Mouse (Mus musculus): ENCODE results near the gene Rngtt. TPM values are rescaled to one million over a fixed set of nuclear protein-coding genes. Genes with fewer than 3 reads are reported as not detected.
"Not testable (repeated sequence)": the region's sequence is repeated elsewhere in the genome, so short reads cannot be mapped to it uniquely, and the experiment has no call there.

Rngtt gene
- total RNA-seq (2021), result 10 to 100 TPM; 29.0 to 29.7 TPM

DNA sequence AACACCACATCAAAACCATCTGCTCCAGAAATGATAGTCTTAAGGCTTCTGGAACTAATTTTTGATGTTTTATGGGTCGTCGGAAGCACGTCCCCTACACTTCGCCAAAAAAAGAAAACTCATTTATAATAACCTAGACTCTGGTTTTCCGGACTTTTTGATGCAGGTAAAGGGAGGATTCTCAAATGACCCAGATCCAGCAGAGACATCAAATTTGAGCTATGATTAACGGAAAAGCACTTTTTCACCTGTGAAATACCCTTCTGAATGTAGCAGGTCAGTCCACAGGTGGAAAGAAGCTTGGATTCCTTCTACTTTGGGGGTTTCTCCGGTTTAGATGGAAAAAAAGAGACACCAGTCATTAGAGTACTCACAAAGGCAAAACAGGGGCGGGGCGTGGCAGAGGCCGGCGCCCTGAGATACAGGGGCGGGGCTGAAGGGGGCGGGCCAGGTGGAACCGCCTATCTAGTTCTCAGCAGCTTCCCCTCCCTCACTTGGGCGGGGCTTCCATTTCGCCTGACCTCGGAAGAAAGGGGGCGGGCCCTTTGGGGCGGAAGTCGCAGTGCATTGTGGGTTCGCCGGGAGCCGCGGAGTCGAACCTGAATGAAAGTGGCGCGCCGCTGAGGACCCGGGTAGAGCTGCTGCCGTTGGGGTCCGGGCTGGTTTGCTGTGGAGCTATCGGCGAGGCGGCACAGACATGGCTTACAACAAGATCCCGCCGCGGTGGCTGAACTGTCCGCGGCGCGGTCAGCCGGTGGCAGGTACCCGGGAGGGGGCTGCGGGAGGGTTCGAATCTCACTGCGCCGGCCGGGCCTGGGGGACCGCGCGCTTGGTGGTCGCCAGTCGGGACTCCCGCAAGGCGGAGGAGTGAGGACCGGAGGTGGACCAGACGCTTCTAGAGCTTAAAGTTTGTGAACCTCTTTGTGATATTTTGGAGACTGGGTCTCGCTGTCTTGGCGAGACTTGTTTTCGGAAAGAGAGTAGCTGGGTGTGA lies at the start of gene Rngtt:
TSS of gene Rngtt (plus strand) at position 548 of the 994 bp plus-strand sequence.
- peak; percentile 92 to 93 for DNase-seq

GRCm38 (mm10) chr4:33260311-33260710 lies 49.8 kb upstream of the Rngtt start:
- no peak for DNase-seq

- DNase-seq, result peak; percentile 16 to 27
Observed at GRCm38 (mm10) chr4:33261311-33261753, 48.8 kb upstream of the Rngtt start.

- no peak for DNase-seq
Observed at GRCm38 (mm10) chr4:33262897-33263296, 47.2 kb upstream of the Rngtt start.

DNA sequence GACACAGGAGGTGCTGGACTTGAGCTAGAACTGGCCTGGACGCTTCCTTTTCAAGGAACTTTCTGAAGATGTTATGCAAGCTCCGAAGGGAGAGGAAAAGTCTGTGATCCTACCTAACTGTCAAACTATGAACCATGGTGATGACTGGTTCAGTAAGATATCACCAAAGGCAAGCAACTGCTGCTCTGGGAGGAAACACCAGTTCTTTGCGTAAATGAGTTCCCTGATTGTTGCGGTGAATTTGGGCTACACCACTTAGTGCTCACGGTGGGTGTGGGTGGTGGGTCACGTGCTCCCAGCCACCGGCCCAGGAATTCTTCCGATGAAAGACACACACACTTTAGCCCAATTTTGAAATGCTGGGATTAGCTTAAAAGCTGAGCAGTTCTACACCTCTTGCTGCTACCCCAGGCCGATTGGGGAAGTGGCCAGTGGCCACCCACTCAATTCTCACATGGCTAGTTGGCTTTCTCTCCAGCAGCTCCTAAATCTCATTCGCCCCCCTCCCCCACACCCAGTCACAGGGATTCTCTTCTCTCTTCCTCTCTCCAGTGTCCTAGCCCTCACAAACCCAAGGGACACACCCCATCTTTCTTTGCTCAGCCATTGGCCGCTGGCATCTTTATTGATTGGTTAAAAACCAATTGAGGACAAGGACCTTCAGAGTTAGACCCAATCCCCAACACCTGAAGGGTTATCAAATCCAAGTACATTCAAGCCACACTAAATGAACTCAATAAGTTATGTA lies 45.0 kb upstream of the Rngtt start:
- no peak for DNase-seq

DNA sequence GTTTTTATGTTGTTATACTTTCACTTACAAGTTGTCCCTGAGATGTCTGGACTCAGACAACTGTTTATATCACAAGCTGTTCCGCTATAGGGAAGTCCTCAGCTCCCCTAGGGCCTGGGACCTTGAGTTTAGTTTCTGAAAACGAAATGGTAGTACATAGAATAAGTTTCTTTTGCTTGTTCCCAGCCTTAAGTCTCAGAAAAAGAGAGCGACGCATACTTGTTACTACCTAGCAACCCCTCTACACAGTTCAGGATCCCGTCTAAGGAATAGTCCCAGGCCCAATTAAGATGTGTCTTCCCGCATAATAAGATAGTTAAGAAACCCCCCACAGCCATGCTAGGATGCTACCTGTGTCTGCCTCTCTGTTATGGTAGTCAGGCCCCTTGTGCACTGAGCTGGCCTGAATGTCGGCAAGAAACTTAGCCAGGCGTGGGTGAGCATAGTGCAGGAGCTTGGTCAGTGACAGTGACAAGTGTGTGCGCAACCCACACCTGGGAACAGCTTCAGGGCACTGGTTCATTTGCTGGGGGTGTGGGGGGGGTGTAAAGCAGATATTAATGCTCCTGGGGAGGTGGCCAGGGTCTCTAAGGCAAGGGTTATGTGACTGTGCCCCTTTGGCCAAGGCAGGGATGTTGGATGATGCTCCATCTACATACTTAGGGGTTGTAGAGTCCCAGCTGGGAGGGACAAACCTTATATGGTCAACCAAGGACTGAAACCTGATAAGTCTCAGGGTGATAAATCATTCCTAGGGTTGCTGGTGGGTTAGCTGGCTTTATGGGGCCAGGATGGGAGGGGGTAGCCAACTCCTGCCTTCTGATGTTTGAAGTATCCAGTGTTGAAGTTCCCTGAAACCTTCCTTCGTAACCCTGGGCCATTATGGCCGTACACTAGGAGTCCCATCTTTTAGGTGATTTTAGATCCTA lies 39.5 kb upstream of the Rngtt start:
- no peak for DNase-seq

DNA sequence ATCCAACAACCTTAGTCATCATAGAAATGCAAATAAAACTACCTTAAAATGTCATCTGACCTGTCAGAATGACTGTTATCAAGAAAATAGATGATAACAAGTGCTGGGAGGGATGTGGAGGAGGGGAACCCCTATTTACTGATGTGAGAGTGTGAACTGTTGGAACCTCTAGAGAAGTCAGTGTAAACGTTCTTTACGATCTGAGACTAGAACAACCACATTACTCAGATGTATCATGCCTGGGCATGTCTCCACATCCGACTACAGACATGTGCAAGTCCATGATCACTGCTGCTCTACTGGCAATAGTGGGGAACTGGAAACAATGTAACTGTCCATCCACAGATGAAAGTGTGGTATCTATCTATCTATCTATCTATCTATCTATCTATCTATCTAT lies 36.7 kb upstream of the Rngtt start:
- DNase-seq, result no peak

DNA sequence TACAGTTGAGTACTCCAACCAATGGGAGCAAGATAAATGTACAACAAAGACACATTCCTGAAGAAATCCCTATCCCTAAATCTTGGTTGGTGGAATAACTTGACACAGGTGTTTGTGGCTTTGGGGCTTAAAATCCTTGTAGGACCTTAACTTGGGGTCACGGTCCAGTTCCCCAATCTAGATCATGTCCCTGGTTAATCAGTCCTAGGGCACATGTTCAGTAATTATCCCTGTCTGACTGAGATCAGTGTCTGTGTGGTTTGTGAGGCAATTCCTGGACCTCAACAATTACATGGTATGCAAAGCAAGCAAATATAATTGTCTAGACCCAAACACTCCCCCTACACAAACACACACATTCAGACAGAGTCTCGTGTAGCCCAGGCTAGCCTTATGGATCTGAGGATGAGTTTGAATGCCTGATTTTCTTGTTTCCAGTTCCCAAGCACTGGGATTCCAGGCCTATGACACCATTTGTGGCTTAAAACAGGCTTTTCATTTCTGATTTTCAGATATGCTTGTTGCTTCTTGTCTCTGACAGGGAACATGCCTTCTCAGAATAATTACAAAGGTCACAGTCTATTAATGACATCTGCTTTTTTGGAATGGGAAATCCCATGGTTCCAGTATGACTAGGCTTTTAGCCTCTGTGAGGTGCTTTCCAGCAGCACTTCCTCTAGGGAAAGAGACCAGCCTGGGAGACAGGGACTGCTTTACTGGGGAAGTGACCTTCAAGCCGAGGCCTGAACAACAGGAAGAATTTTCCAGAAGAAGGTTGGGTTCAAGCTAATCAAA lies 28.0 kb upstream of the Rngtt start:
- no peak for DNase-seq

DNA sequence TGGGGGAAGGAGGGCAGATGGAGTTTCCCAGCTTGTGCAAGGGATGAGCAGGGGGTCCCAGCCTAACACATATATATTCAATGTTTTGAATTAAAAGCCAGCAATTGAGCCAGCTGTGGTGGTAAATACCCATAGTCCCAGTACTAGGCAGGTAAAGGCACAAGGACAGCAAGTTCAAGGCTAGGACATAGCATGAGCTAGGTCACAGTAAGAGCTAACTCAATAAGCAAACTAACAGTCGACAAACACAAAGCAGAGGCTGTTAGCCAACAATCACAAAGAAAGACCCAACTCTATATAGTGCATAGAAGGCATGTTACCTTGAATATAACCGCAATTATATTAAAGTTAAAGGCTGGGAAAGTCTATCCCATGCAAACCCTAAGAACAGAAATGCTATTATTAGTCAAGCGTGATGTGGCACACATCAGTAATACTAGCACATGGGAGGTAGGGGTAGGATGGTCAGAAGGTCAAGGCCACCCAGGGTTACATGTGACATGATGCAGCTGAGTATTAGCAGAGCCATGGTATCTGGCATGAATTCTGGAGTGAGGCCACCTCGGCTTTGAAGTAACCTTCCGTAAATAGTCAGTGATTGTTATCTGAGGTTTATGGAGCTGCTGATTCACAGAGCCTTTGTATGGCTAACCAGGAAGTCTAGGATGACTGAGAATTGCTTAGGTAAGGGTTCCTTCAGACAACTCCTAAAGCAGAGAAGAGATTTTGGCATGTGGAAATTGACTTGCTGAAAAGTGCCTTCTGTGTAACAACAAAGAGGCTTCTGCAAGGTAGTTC lies 25.8 kb upstream of the Rngtt start:
- no peak for DNase-seq

- DNase-seq, result no peak
Observed at GRCm38 (mm10) chr4:33285448-33285847, 24.7 kb upstream of the Rngtt start.

DNA sequence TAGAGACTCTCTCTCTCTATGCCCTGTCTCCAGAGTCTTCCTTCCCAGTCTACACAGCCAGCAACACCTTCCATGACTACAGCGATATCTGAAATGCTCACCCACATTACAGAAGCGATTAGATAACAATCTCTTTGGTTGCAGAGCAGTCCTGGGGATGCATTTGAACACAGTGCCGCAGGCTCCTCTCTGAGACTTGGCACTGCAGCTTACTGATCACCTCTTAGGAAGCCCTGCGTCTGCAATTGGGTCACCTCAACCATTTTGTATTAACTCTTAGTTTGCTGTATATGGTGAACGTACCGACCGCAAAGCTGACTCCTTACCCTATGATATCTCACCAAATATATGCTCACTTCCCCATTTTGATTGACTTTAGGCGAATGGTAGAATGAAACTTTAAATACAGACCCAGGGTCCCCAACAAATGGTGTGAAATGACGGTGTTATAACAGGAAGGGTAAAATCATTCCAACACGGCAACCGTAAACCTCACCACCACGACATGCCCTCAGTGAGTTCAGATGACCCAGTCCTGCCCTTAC lies 20.9 kb upstream of the Rngtt start:
- no peak for DNase-seq

DNA sequence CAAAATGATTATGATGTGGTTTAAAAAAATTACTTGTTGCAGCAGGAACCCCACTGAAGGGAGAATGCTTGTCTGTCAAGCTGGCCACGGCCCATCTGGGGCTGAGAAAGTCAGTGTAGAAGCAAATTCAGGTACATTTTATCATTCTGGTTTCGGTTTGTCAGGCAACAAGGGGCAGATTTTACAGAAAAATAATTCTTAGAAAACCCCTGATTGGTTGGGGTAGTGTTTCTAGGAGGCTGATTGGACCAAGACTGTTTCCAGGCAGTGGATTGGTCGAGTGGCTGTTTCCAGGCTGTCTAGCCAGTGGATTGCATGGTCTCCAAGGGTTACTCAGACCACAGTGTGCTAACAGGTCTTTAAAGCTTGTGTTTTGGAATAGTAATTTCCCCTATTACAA lies 20.1 kb upstream of the Rngtt start, which contains the start of gene Pnrc1:
TSS of gene Pnrc1 (minus strand) at position 162 of the 400 bp plus-strand sequence.
- peak; percentile 37 for DNase-seq

- no peak for DNase-seq
Observed at GRCm38 (mm10) chr4:33290878-33291277, 19.2 kb upstream of the Rngtt start.

DNA sequence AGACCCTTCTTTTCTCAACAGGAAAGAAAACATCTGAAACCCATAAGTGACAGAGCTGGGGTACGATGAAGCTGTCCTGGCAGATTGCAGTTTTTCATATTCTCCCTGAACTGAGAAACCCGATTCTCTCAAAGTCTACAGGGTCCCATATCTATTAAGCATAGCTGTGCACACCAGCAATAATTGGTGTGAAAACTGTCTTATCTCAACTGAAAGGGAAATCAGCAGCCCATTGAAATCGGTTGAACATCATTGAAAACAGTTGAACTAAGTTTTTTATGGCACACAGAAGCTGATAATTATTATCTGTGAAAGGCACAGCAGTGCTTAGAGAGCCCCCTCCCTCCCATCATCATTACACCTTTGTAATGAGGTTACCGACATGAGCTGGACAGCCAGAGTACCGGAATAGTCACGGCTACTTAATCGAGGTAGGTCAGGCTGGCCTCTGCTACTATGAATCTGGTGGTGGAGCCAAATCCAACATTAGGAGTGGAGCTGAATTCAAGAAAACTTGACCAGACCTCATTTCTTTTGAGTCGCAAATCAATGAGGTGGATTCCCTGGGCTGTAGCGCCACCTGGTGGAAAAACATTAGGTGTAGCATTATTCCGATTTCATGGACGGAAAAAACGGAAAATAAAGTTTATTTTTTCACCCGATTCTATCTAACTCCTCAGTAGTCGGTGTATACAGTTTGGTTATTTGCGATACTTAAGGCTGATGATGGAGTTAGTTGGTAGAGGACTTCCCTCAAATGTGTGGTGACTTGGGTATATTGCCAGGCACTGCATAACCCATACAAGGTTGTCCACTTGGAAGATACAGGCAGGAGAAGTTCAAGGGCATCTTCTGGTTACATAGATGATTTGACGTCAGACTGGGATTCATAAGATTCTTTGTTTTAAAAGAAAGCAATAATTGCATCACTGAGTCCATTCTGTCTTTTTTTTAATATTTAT lies 17.4 kb upstream of the Rngtt start:
- peak; percentile 69 to 76 for DNase-seq

DNA sequence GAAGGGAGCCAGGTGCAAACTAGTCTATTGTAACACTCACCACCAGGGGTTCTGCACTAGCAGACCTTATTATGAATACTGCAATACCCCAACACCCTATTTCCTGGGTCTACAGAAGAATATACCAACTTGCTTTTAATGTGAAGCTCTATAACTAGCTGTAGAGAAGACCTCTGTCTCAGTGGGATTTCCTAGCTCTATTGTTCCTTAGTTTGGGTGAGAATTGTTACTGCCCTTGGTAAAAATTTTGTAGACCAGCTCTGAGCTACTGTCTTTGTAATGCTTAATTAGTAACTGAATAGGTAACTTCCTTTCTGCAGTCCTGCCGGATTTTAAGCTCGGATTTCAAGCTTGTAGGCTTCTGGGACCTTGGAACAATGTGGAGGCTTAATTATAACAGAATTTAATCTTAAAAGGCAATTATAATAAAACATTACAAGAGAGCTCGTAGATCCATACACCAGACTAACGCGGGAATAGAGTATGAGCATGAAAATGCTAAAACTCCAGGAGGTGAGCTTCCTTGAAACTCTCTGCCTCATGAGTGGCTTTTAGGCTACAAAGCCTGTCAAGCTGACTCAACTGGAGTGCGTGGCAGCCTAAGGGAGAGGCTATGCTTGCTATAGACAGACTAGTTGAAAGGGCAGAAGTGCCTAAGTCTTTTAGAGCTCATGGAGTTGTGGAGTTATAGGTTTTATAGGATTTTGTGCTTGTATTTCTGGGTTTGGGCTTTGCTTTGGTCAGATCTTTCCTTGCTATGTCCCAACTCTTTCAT lies 9.0 kb upstream of the Rngtt start:
- not testable (repeated sequence) for DNase-seq

DNA sequence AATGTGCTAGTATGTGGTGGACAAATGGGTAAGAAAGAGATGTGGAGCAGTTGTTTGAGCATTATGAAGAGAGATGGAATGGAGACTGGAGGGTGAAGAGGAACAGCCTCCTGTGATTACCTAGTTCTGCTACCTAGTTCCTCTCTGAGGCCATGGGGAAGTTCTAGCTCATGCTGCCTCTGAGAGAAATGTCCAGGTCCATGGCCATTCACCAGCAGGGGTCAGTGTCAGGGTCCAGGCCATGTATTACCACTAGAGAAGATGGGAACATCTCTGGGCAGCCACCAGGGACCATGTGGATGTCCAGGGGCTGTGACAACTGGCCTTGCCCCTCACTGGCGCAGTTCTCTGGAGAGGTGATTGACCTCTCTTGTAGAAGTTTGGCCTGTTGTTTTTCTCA lies 7.1 kb upstream of the Rngtt start:
- no peak for DNase-seq

DNA sequence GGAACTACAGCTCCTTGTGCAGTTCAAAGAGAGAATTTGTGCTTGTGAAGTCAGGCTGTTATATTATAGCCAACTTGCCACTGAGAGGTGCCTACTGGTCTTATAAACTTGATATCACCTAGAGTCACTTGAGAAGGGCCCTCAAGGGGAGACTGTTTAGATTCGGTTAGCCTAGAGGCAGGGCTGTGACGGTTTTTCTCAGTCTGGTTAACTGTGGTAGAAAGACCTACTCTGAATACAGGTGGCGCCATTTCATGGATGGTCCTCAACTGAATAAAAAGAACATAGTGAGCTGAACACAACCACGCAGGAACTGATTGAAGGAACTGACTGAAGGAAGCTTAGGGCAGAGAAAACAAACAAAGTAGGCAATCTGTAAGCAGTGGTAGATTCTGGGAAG lies 3.0 kb upstream of the Rngtt start:
- no peak for DNase-seq

DNA sequence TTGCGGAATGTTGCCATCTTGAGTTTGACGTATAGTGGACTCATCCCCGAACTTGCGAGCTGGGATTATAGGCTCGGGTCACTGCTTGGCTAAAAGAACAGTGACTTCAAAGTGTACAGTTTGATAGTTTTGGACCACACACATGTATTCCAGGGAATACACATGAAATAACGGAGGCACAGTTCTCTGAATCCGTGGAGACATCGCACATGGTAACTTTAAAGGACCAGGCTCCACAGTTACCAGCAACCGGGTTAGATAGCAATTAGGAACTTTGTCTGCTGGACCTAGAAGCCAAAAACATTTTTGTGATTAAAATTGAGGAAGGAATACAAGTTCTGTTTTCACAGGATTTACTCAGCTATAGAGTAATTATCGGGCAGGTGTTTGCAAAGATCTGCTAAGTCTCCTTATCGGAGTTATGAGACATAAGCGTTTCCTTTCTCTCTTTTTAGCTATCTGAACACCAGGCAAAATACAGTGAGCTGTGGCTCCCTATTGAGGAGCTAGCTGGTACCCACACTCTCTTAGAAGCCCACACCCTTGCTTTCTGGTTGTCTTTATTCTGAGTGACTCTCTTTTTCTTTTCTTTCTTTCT lies 828 bp downstream of the Rngtt start:
- DNase-seq, result no peak

Measured in layer of hippocampus, postnatal 36 days (tissue).